Mouse (Mus musculus): ENCODE results near the gene Ptpa. TPM values are rescaled to one million over a fixed set of nuclear protein-coding genes. Genes with fewer than 3 reads are reported as not detected.

Ptpa gene
- polyA plus RNA-seq, 1 experiment from 2014 or later = 132 TPM

DNA sequence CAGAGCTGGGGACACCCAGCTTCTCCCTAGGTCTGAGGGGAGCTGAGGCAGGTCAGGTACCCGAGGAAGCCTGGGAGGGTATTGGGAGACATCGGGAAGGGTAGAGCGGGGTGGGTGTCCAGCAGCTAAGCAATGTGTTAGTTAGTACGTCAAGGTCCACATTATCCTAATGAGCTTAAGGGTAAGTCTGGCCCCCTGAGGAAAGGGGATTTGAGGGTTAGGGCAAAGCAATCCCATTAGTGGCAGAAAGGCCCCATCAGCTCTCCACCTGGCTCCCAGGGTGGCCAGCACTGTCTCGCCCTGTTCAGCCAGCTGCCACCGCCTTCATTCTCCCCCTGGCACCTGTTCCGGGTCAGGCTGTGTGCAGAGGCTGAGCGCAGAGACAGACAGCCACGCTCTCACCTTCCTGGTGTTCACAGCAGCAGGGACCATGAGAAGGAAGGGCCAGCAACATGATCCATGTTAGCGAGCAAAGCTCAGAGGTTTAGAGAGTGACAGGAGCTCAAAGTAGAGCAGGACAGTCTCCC, 17.8 kb upstream of the Ptpa start:
- no peak overlapping the region for H3K4me3 ChIP-seq (ENCODE audit: low read length)
- ATAC-seq = no peak
- H3K27ac ChIP-seq (ENCODE audit: low read length) = no peak overlapping the region
- H3K9ac ChIP-seq (ENCODE audit: low read depth, low read length) = no peak overlapping the region
- H3K4me2 ChIP-seq (ENCODE audit: low read depth, low read length) = no peak overlapping the region
- H3K27me3 ChIP-seq (replicated peaks; ENCODE audit: control insufficient read depth, insufficient read depth, low read length) = no peaks in the 10 kb centered on the region
- no peaks in the 10 kb centered on the region for H3K9me3 ChIP-seq (ENCODE audit: control insufficient read depth, low read length)
- H3K4me1 ChIP-seq (ENCODE audit: control insufficient read depth, insufficient read depth, low read length) = peaks cover 27% of the 10 kb centered on the region
- H3K36me3 ChIP-seq (ENCODE audit: control insufficient read depth, insufficient read depth, low read length) = peaks cover 31% of the 10 kb centered on the region
- WGBS = 82% methylated on average over 10 of the region's 10 CpGs

DNA sequence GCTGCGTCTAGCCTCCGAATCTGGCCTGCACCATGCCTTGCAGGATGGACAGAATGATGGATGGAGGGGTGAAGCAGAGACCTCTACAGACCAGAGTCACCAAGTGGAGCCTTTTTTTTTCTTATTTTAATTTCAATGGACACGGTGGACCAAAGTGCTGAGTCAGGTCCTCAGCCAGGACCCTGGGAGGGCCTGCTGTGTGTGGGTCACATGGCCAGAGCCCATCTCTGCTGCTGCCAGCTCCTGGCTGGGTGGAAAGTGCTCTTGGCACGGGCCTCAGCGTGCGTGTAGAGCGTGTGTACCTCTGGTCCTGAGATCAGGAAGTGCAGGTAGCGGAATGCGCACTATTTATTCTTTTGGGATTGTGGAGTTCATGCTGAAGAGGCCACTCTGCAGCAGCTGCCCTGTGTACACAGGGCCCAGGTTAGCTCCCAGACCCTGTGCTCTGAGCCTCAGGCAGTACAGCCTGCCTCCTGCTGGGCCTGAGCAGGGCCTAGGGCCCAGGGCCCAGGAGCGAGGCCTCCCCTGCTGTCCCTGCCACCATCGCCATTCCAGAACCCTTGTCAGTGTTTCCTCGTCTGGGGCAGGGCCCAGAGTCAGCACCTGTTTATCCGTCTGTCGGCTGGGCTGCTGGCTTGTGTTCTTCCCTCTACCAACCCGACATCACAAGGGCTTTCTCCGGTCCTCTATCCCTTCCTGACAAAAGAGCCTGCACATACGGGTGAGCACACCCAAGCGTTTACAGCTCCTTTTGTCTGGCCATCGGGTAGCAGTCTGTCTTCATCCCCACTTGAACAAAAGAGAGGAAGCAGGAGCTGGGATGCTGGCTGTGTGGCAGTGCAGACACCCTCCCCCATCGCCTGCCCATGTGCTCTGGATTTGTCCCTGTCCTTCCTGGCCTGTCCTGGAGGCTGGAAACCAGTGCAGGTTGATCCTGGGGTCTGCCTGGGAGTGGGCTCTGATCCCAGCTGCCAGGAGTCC, 16.4 kb upstream of the Ptpa start:
- Histone ChIP-seq H3K4me3 (ENCODE audit: low read length) (no peak overlapping the region), H3K36me3 (ENCODE audit: control insufficient read depth, insufficient read depth, low read length) (peaks cover 31% of the 10 kb centered on the region), H3K27me3 (replicated peaks; ENCODE audit: control insufficient read depth, insufficient read depth, low read length) (no peaks in the 10 kb centered on the region), H3K27ac (ENCODE audit: low read length) (no peak overlapping the region), H3K4me2 (ENCODE audit: low read depth, low read length) (no peak overlapping the region), H3K9me3 (ENCODE audit: control insufficient read depth, low read length) (no peaks in the 10 kb centered on the region), H3K4me1 (ENCODE audit: control insufficient read depth, insufficient read depth, low read length) (peaks cover 13% of the 10 kb centered on the region), H3K9ac (ENCODE audit: low read depth, low read length) (peak overlapping the region; percentile 10; the same call in 1 of the 2 replicates)
- 0 out of 2 replicates have a peak, but pooled peaks have one; percentile 26 for ATAC-seq
- WGBS = 59% methylated on average over 20 of the region's 20 CpGs

DNA sequence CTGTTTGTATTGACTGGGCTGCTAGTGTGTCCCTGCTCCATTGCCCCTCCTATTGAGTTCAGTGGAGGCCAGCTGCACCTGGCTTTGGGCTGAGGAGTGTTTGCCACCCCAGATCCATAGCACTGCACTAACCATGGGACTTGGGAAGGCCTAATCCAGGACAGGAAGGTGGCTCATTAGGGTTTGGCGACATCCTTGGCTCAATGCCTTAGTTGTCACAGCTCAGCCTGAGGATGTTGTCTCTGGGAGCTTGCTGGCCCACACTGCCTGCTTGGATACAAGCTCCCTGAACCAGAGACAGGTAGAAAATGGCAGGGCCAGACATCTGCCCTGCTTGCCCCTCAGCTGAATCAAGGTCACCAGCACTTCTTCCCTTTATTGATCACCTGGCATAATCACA, 14.3 kb upstream of the Ptpa start:
- no peak overlapping the region for H3K27ac ChIP-seq (ENCODE audit: low read length)
- peaks cover 3% of the 10 kb centered on the region; the same call in 1 of the 2 replicates for H3K4me1 ChIP-seq (ENCODE audit: control insufficient read depth, insufficient read depth, low read length)
- no peak for ATAC-seq
- H3K9ac ChIP-seq (ENCODE audit: low read depth, low read length) = no peak overlapping the region
- H3K4me2 ChIP-seq (ENCODE audit: low read depth, low read length) = no peak overlapping the region
- no peaks in the 10 kb centered on the region for H3K27me3 ChIP-seq (replicated peaks; ENCODE audit: control insufficient read depth, insufficient read depth, low read length)
- H3K9me3 ChIP-seq (ENCODE audit: control insufficient read depth, low read length) = no peaks in the 10 kb centered on the region
- peaks cover 25% of the 10 kb centered on the region for H3K36me3 ChIP-seq (ENCODE audit: control insufficient read depth, insufficient read depth, low read length)
- no peak overlapping the region for H3K4me3 ChIP-seq (ENCODE audit: low read length)
- 84% methylated on average over 1 of the region's 1 CpGs for WGBS

DNA sequence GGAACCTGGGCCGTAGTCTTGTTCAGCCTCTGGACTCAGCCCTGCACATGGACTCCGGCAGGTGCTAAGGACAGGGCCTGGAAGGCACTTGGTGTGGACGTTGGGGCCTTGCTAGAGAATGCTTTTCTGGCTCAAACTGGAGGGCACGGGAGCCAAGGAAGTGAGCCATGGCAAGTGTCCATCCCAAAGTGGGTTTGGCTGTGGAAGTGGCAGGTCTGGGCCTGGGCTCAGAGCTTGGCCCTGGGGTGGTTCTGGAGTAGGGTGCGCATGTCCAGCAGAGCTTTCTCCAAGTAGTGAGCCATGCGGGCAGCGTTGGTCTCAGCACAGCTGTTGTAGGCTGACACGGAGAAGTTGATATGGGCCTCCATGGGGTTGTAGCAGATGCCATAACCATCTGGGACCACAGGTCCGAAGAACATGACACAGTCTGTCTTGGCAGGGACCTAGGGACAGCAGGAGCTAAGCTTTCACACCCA, 13.4 kb upstream of the Ptpa start:
- Histone ChIP-seq H3K4me2 (ENCODE audit: low read depth, low read length) (no peak overlapping the region), H3K27ac (ENCODE audit: low read length) (no peak overlapping the region), H3K27me3 (replicated peaks; ENCODE audit: control insufficient read depth, insufficient read depth, low read length) (no peaks in the 10 kb centered on the region), H3K36me3 (ENCODE audit: control insufficient read depth, insufficient read depth, low read length) (peaks cover 20% of the 10 kb centered on the region), H3K9me3 (ENCODE audit: control insufficient read depth, low read length) (no peaks in the 10 kb centered on the region), H3K4me1 (ENCODE audit: control insufficient read depth, insufficient read depth, low read length) (no peaks in the 10 kb centered on the region), H3K9ac (ENCODE audit: low read depth, low read length) (no peak overlapping the region), H3K4me3 (ENCODE audit: low read length) (no peak overlapping the region)
- WGBS = 91% methylated on average over 9 of the region's 9 CpGs
- ATAC-seq = no peak

DNA sequence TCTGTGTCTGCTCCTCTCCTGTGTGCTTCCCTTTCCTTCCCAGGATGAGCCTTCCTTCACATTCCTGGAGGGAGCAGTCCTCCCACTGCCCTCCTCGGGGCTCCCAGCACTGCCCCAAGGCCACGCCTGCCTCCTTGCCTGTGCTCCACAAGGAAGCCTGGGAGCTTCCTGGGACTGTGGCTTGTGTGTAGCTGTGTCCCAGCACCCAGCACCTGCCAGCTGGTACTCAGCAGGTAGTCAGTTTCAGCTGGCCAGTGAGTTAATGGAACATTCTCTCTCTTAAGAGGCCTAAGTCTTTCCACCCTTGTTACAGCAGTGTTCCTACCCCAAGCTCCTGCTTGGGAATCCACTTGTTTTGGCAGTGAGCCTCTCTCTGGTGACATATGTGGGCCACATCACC, 13.0 kb upstream of the Ptpa start:
- WGBS = 75% methylated on average over 2 of the region's 2 CpGs
- Histone ChIP-seq H3K4me1 (ENCODE audit: control insufficient read depth, insufficient read depth, low read length) (no peaks in the 10 kb centered on the region), H3K4me3 (ENCODE audit: low read length) (no peak overlapping the region), H3K9me3 (ENCODE audit: control insufficient read depth, low read length) (no peaks in the 10 kb centered on the region), H3K9ac (ENCODE audit: low read depth, low read length) (no peak overlapping the region), H3K4me2 (ENCODE audit: low read depth, low read length) (no peak overlapping the region), H3K27me3 (replicated peaks; ENCODE audit: control insufficient read depth, insufficient read depth, low read length) (no peaks in the 10 kb centered on the region), H3K36me3 (ENCODE audit: control insufficient read depth, insufficient read depth, low read length) (peaks cover 19% of the 10 kb centered on the region), H3K27ac (ENCODE audit: low read length) (no peak overlapping the region)
- no peak for ATAC-seq

DNA sequence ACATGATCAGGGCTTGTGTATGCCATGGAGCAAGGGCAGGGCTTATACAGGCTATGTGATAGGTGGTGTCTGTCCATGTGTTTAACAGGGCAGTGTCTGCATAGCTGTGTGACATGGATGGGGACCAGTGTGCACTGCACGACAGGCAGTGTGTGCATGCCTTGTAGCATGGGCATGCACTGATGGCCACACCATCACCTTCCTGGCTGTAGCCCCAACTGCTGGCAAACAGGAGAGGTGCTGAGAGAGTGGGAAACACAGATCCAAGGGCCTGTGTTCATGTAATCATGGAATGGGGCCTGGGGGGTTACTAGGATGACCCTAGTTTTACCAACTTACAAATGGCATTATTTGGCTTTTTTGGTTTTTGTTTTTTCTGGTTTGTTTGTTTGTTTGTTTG, 12.0 kb upstream of the Ptpa start:
- Histone ChIP-seq H3K9me3 (ENCODE audit: control insufficient read depth, low read length) (no peaks in the 10 kb centered on the region), H3K4me1 (ENCODE audit: control insufficient read depth, insufficient read depth, low read length) (peaks cover 4% of the 10 kb centered on the region; the same call in 1 of the 2 replicates), H3K36me3 (ENCODE audit: control insufficient read depth, insufficient read depth, low read length) (peaks cover 16% of the 10 kb centered on the region), H3K9ac (ENCODE audit: low read depth, low read length) (no peak overlapping the region), H3K4me2 (ENCODE audit: low read depth, low read length) (no peak overlapping the region), H3K4me3 (ENCODE audit: low read length) (no peak overlapping the region), H3K27ac (ENCODE audit: low read length) (no peak overlapping the region), H3K27me3 (replicated peaks; ENCODE audit: control insufficient read depth, insufficient read depth, low read length) (no peaks in the 10 kb centered on the region)
- WGBS = 85% methylated on average over 1 of the region's 1 CpGs
- ATAC-seq = no peak

DNA sequence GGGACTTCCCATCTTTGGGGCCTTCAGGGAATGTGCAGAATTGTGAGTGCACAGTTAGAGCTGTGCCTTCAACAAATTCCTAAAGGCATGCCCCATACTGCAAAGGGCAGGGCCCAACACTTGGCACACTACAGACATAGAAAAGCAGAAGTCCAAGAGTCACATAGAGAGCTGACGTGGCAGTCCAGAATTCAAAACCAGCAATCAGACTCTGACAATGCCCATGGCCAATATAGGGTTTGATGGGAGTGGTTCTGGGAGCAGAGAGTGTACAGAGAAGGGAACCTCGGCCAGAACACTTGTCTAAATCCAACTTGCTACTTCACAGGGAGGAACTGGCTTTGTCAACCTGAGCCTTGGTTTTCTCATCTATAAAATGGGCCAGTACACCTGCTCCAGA, 8.6 kb upstream of the Ptpa start:
- peaks cover 4% of the 10 kb centered on the region for H3K36me3 ChIP-seq (ENCODE audit: control insufficient read depth, insufficient read depth, low read length)
- ATAC-seq = no peak
- H3K27me3 ChIP-seq (replicated peaks; ENCODE audit: control insufficient read depth, insufficient read depth, low read length) = no peaks in the 10 kb centered on the region
- no peak overlapping the region for H3K9ac ChIP-seq (ENCODE audit: low read depth, low read length)
- no peak overlapping the region for H3K4me2 ChIP-seq (ENCODE audit: low read depth, low read length)
- no peak overlapping the region; the same call in 1 of the 2 replicates for H3K27ac ChIP-seq (ENCODE audit: low read length)
- no peak overlapping the region for H3K4me3 ChIP-seq (ENCODE audit: low read length)
- H3K4me1 ChIP-seq (ENCODE audit: control insufficient read depth, insufficient read depth, low read length) = peaks cover 4% of the 10 kb centered on the region; the same call in 1 of the 2 replicates
- H3K9me3 ChIP-seq (ENCODE audit: control insufficient read depth, low read length) = no peaks in the 10 kb centered on the region
- 79% methylated on average over 2 of the region's 2 CpGs for WGBS

DNA sequence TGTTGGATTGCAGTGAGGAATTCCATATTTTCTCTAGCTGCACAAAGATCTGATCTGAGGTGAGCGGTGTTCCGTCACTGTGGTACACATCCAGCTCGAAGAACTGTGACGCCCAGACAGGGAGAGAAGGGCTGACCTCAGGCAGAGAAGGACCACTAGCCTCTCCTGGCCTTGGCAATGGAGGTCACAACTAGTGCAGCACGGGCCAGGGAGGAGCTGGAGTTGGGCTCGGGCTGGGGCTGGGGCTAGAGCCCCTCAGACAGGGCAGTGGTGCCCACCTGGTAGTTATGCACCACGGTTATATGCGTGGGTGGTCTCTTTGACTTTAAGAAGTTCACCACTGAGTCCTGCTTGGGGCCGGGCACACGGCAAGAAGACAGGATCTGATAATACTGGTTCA, 8.1 kb upstream of the Ptpa start:
- WGBS = 89% methylated on average over 10 of the region's 10 CpGs
- peaks cover 4% of the 10 kb centered on the region; the same call in 1 of the 2 replicates for H3K4me1 ChIP-seq (ENCODE audit: control insufficient read depth, insufficient read depth, low read length)
- peak overlapping the region; percentile 61 for H3K27ac ChIP-seq (ENCODE audit: low read length)
- H3K4me3 ChIP-seq (ENCODE audit: low read length) = no peak overlapping the region
- H3K4me2 ChIP-seq (ENCODE audit: low read depth, low read length) = no peak overlapping the region
- H3K9me3 ChIP-seq (ENCODE audit: control insufficient read depth, low read length) = no peaks in the 10 kb centered on the region
- H3K36me3 ChIP-seq (ENCODE audit: control insufficient read depth, insufficient read depth, low read length) = peaks cover 2% of the 10 kb centered on the region
- H3K9ac ChIP-seq (ENCODE audit: low read depth, low read length) = no peak overlapping the region
- no peaks in the 10 kb centered on the region for H3K27me3 ChIP-seq (replicated peaks; ENCODE audit: control insufficient read depth, insufficient read depth, low read length)
- ATAC-seq = peak; percentile 6; the same call in 1 of the 2 replicates

DNA sequence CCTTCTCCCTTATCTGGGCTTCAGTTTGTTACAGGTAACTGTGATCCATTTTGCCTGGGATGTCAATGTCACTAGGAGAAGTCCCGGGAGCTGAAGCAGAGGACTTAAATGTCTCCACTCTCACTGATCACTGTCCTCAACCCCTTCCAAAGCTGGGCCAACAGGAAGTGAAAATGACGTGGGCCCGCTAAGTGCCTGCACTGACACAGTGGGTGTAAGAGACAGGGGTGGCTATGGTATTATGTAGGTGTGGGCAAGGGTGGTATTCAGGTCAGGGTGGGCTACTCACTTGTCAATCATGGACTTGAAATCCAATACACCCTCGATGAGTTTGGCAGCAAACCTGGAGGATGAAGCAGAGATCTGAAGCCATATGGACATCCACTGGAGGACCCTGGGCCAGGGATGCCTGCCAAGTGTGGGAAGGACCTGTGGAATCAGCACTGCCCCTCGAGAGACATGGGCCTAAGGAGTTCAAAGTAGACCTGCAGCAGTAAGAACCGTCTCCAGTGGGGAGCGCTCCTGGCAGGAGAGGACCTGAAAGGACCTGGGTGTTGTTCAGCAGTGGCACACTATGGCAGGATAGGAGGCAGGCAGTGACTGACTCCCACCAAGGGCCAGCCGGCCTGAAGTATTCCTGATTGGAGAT, 7.3 kb upstream of the Ptpa start:
- ATAC-seq = no peak; the same call in 1 of the 2 replicates
- Histone ChIP-seq H3K4me1 (ENCODE audit: control insufficient read depth, insufficient read depth, low read length) (peaks cover 4% of the 10 kb centered on the region; the same call in 1 of the 2 replicates), H3K4me2 (ENCODE audit: low read depth, low read length) (no peak overlapping the region), H3K9ac (ENCODE audit: low read depth, low read length) (no peak overlapping the region; the same call in 1 of the 2 replicates), H3K27me3 (replicated peaks; ENCODE audit: control insufficient read depth, insufficient read depth, low read length) (no peaks in the 10 kb centered on the region), H3K36me3 (ENCODE audit: control insufficient read depth, insufficient read depth, low read length) (no peaks in the 10 kb centered on the region; the same call in 1 of the 2 replicates), H3K4me3 (ENCODE audit: low read length) (no peak overlapping the region), H3K27ac (ENCODE audit: low read length) (peak overlapping the region; percentile 61), H3K9me3 (ENCODE audit: control insufficient read depth, low read length) (no peaks in the 10 kb centered on the region)
- WGBS = 82% methylated on average over 8 of the region's 8 CpGs
